Mouse (Mus musculus) C2C12 (cell line): ENCODE measurements around the gene Gm28308. TPM values are rescaled to one million over a fixed set of nuclear protein-coding genes. Genes with fewer than 3 reads are reported as not detected.

Source experiments
- H3K27me3 ChIP-seq: one replicate; pipeline ENCODE4 v1.6.1; 2011; ENCODE audit not compliant: control insufficient read depth, insufficient read depth, insufficient read length
- H3K36me3 ChIP-seq: one replicate; pipeline ENCODE4 v1.6.1; 2011; ENCODE audit not compliant: control insufficient read depth, insufficient read depth
- H3K4me3 ChIP-seq: one replicate; pipeline ENCODE4 v1.5.1; 2011; ENCODE audit warnings: mild to moderate bottlenecking, control low read depth; ENCODE audit not compliant: poor library complexity, insufficient read depth, severe bottlenecking
- H3K79me2 ChIP-seq: one replicate; pipeline ENCODE4 v1.6.1; 2011; ENCODE audit not compliant: control insufficient read depth, insufficient read depth
- H3K79me3 ChIP-seq: one replicate; pipeline ENCODE4 v1.6.1; 2011; ENCODE audit warnings: low read depth, control low read depth
- H3ac ChIP-seq: one replicate; pipeline ENCODE3; 2011; ENCODE audit warnings: low read depth; ENCODE audit not compliant: control insufficient read depth, insufficient read length
- CEBPB ChIP-seq: IDR thresholded peaks from one replicate; pipeline ENCODE4 v1.6.1; 2011; ENCODE audit warnings: low read depth, mild to moderate bottlenecking, control low read depth, moderate library complexity
- CTCF ChIP-seq: IDR thresholded peaks from one replicate; pipeline ENCODE4 v1.5.1; 2011; ENCODE audit not compliant: control insufficient read depth, insufficient read depth, insufficient read length
- FOSL1 ChIP-seq: IDR thresholded peaks from one replicate; pipeline ENCODE4 v1.8.0; 2011; ENCODE audit warnings: mild to moderate bottlenecking, low read length; ENCODE audit not compliant: poor library complexity, insufficient read depth, severe bottlenecking
- MAX ChIP-seq: IDR thresholded peaks from one replicate; pipeline ENCODE4 v1.6.1; 2011; ENCODE audit warnings: mild to moderate bottlenecking, control low read depth
- MYOD1 ChIP-seq: IDR thresholded peaks from one replicate; pipeline ENCODE4 v1.6.1; 2011; ENCODE audit warnings: low read depth; ENCODE audit not compliant: control insufficient read depth, insufficient read length
- MYOG ChIP-seq: IDR thresholded peaks from one replicate; pipeline ENCODE4 v1.6.1; 2011; ENCODE audit not compliant: control insufficient read depth, insufficient read length; ENCODE audit errors: extremely low read depth
- USF1 ChIP-seq: IDR thresholded peaks from one replicate; pipeline ENCODE4 v1.6.1; 2011; ENCODE audit warnings: low read depth, mild to moderate bottlenecking, control low read depth, moderate library complexity
- polyA plus RNA-seq: library from polyadenylated mRNA; unstranded; fragments of >200 nt; fragmentation: generic; extraction: Trizol; gene quantifications from one replicate; pipeline ENCODE4 v1.2.1, GENCODE M21; 2012; ENCODE audit warnings: missing spikeins

Gm28308 gene
- polyA plus RNA-seq, 1 experiment = 0.75 TPM

- Histone ChIP-seq H3K27me3 (no peaks in the 10 kb centered on the region), H3K79me3 (peaks cover 18% of the 10 kb centered on the region), H3K79me2 (peaks cover 42% of the 10 kb centered on the region), H3K36me3 (peaks cover 19% of the 10 kb centered on the region), H3K4me3 (no peak overlapping the region), H3ac (peak overlapping the region; percentile 40)
- TF ChIP-seq MYOD1 (no peak), CTCF (no peak), MYOG (no peak), MAX (no peak), CEBPB (no peak), USF1 (no peak), FOSL1 (no peak)
These were observed 51.6 kb downstream of the Gm28308 start for GRCm38 (mm10) chr6:52161336-52162092.

- Histone ChIP-seq H3ac (peak overlapping the region; percentile 40), H3K79me2 (peaks cover 42% of the 10 kb centered on the region), H3K4me3 (peak overlapping the region; percentile 78), H3K36me3 (peaks cover 19% of the 10 kb centered on the region), H3K27me3 (no peaks in the 10 kb centered on the region), H3K79me3 (peaks cover 18% of the 10 kb centered on the region)
- TF ChIP-seq MAX (no peak), MYOG (no peak), USF1 (no peak), CTCF (no peak), FOSL1 (no peak), MYOD1 (no peak), CEBPB (no peak)
These were observed 52.4 kb downstream of the Gm28308 start for GRCm38 (mm10) chr6:52160511-52161335.

GRCm38 (mm10) chr6:52159979-52160378 is 53.2 kb downstream of the Gm28308 start:
- Histone ChIP-seq H3K27me3 (no peaks in the 10 kb centered on the region), H3K36me3 (peaks cover 19% of the 10 kb centered on the region), H3K4me3 (peak overlapping the region; percentile 78), H3K79me3 (peaks cover 18% of the 10 kb centered on the region), H3ac (no peak overlapping the region), H3K79me2 (peaks cover 42% of the 10 kb centered on the region)
- no peak for TF ChIP-seq MYOG
- no peak for TF ChIP-seq MYOD1
- no peak for TF ChIP-seq FOSL1
- TF ChIP-seq CTCF = no peak
- no peak for TF ChIP-seq CEBPB
- no peak for TF ChIP-seq USF1
- no peak for TF ChIP-seq MAX

- Histone ChIP-seq H3K36me3 (peaks cover 19% of the 10 kb centered on the region), H3K79me2 (peaks cover 42% of the 10 kb centered on the region), H3K27me3 (no peaks in the 10 kb centered on the region), H3ac (peak overlapping the region; percentile 73), H3K79me3 (peaks cover 18% of the 10 kb centered on the region), H3K4me3 (peak overlapping the region; percentile 78)
- no peak for TF ChIP-seq MAX
- TF ChIP-seq CEBPB = no peak
- TF ChIP-seq FOSL1 = no peak
- no peak for TF ChIP-seq MYOG
- TF ChIP-seq USF1 = no peak
- no peak for TF ChIP-seq CTCF
- no peak for TF ChIP-seq MYOD1
These were observed 53.9 kb downstream of the Gm28308 start for GRCm38 (mm10) chr6:52159164-52159761.

- TF ChIP-seq MAX = peak; percentile 10
- TF ChIP-seq CEBPB = peak; percentile 88
- no peak for TF ChIP-seq CTCF
- TF ChIP-seq USF1 = peak; percentile 92
- TF ChIP-seq MYOD1 = no peak
- peak within 1 kb of the TSS; percentile 78 for H3K4me3 ChIP-seq
- peaks cover 17% of the 10 kb centered on the region for H3K36me3 ChIP-seq
- peaks cover 18% of the 10 kb centered on the region for H3K79me3 ChIP-seq
- peaks cover 42% of the 10 kb centered on the region for H3K79me2 ChIP-seq
- peak within 1 kb of the TSS; percentile 78 for H3ac ChIP-seq
- H3K27me3 ChIP-seq = no peaks in the 10 kb centered on the region
These were observed 54.7 kb downstream of the Gm28308 start, which contains the start of gene Hoxa1 for GRCm38 (mm10) chr6:52158276-52159051. Hoxa1 (minus strand) TSS chr6:52158317.
